Mouse (Mus musculus) right cerebral cortex, postnatal 4 days (tissue): Measurements from ENCODE around the gene Sgsm1.

Source experiments
- DNase-seq: peaks from one replicate; pipeline ENCODE4 v3.0.0-alpha.2; 2022

Gene Sgsm1

DNA sequence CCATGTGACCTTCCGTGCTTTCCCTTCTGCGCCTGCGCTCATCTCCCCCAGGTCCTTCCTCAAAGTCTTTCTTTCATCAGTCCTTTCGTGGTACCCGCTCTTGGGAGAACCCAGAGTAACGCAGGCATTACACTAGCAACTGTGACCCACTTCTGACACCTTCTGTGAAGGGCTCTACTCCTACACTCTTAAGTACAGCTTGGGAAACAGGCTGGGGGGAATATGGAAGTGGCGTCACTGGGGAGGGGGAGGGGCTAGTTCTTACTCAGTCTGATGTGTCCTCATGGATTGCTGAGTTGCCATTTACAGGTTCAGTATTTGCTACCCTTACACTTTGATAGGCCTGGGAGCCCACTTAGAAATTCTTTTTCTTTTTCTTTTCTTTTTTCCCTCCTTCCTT lies 29.0 kb downstream of the Sgsm1 start:
- DNase-seq: no peak

GRCm38 (mm10) chr5:113280138-113280856 lies 30.3 kb downstream of the Sgsm1 start:
- DNase-seq: no peak

DNA sequence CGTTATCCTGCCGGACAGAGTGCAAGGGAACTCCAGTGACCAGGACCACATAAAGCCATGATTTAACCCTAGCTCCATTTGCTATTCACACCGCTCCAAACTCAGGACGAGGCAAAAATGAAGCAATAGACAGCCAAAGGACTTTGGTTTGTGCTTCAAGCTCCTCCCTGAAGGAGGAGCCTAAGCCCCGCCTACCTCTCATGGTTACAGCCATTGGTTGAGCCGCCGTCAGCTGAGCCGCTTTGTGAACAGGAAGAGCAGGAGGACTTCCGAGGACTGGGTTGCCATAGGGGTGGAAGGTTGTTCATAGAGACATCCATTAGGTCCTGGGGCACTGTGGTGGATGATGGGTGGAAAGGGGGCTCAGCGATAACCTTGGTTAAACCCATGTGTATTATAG lies 34.7 kb downstream of the Sgsm1 start:
- DNase-seq: no peak

DNA sequence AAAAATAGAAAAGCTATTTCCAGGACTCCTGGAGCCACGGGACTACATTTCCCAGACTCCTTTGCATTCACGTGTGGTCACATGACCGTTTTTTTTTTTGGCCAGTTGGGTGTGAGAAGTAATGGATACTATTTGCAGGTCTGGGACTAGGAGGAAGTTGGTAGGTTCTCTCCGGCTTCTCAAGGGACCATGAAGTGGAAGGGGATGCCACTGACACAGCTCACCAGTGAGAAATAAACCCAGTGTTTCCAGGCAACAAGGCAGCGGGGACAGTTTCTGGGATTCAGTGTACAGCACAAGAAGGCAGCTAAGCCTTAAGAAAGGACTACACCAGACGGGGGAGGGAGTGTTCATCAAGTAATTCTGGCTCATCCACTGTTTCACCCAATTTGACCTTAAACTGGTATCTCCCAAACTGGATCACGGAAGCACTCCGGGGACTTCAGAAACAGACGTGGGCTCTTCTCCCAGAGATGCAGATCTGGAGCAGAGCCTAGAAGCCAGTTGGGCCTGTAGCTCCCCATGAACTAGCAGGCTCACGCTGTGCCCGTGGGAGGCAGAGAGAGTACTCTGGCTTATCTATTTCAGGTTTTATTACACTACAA lies 39.3 kb downstream of the Sgsm1 start:
- DNase-seq: no peak

DNA sequence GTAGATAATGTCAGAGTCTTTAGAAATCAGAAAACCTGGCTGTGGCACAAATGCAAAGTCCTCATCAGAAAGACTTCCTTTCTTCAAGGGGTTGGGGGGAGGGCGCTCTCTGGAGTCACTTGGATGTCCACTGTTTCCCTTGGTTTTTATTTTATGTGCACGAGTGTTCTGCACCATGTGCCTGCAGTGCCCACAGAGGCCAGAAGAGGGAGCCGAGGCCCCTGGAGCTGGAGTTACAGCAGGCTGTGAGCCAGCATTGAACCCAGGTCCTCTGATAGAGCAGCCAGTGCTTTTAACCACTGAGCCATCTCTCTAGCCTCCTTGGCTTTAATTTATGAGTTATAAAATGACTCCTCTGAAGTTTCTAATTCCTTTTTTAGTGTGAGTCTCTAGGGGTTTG lies 40.5 kb downstream of the Sgsm1 start:
- no peak for DNase-seq

DNA sequence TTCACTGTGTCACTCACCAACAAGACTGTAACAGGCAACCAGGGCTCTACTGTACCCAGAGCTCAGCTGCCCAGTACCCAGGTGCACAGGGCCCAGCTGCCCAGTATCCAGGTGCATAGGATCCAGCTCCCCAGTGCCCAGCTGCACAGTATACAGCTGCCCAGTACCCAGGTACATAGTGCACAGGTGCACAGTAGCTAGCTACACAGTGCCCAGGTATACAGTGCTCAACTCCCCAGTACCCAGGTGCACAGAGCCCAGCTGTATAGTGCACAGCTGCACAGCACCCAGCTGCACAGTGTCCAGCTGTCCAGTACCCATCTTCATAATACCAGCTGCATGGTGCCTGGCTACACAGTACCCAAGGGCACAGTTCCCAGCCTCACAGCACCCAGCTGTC lies 42.3 kb downstream of the Sgsm1 start:
- no peak for DNase-seq

- no peak for DNase-seq
Observed at GRCm38 (mm10) chr5:113265637-113266036, 44.9 kb downstream of the Sgsm1 start.

DNA sequence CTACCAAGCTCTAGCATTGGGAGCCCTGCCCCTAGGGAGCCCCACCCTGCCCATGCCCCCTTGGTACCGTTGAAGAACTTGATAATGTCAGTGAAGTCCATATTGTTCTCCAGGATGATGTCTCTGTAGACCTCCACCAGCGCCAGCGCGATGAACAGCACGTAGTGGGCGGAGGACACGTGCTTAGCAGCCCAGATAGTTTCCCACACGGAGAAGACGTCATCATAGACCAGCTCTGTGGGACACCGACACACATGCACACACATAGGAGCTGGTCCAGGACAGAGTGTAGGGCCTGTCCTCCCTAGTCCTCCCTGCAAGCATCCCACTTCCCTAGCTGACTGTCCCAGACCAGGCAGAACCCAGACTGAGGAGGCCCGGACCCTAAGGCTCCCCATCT lies 59.8 kb downstream of the Sgsm1 start:
- DNase-seq: no peak

GRCm38 (mm10) chr5:113249263-113249930 lies 61.2 kb downstream of the Sgsm1 start:
- no peak for DNase-seq

- no peak for DNase-seq
Observed at GRCm38 (mm10) chr5:113230196-113230595, 80.4 kb downstream of the Sgsm1 start.

DNA sequence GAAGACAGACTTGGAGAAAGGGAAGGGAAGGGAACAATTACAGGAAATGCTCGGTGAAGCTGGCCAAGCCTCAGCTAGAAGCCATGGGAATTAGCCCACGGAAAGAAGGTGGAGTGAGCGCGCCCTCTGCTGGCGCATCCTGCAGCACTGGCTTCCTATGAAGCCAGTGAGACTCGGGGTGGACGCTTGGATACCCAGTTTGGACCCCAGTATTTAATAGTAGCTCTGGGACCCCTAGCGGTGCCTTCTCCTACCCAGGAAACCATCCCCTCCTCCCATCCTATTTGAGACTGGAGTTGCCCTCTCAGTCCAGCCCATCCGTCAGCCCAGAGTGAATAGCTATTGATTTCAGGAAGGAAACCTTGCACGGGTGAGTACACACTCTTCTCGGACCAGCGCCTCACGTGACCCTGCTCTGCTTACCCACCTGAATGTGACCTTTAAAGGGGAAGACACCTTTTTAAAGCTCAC lies 83.9 kb downstream of the Sgsm1 start, which contains the start of gene Tmem211:
Gene Tmem211, plus strand, starts transcription at position 278 of the 471 bp plus-strand sequence.
- DNase-seq: peak; percentile 95

DNA sequence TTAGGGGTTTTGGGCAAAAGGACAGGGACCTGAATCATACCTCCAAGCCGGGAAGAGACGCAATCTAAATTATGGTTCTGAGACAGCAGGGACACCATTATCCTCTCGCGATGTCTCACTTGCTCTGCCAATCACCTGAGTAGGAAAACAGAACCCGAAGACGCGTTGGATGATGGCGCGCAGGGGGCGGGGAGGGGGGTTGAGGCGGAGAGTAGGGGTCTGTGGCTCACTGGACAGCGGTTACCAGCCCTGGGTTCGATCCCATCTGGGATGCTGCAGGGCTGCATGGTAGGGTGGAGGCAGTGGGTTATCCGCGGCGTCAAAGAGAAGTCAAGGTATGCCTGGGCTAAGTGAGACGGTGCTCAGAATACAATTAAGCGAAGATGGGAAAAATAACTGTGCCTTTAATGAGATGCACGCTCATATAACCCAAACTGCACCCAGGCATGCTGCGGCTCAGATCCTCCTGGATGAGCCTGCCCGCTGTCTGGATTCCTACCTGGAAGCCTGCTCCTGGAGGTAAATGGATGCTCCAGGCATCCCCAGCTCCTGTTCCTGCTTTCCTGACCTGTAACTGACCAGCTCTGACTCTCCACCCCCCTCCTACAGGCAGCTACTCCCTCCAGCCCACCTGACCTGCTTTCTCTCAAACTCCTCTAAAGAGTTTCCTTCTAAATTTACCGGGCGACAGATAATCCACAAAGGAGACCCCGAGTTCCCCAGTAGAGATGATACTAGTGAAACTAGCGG lies 84.7 kb downstream of the Sgsm1 start:
- no peak for DNase-seq

- DNase-seq: no peak
Observed at GRCm38 (mm10) chr5:113225271-113225670, 85.3 kb downstream of the Sgsm1 start.

GRCm38 (mm10) chr5:113223888-113224287 lies 86.7 kb downstream of the Sgsm1 start:
- no peak for DNase-seq

GRCm38 (mm10) chr5:113221147-113221865 lies 89.3 kb downstream of the Sgsm1 start, which contains the start of gene 2900026A02Rik:
Gene 2900026A02Rik (minus strand): TSS chr5:113221236.
- peak; percentile 87 for DNase-seq

DNA sequence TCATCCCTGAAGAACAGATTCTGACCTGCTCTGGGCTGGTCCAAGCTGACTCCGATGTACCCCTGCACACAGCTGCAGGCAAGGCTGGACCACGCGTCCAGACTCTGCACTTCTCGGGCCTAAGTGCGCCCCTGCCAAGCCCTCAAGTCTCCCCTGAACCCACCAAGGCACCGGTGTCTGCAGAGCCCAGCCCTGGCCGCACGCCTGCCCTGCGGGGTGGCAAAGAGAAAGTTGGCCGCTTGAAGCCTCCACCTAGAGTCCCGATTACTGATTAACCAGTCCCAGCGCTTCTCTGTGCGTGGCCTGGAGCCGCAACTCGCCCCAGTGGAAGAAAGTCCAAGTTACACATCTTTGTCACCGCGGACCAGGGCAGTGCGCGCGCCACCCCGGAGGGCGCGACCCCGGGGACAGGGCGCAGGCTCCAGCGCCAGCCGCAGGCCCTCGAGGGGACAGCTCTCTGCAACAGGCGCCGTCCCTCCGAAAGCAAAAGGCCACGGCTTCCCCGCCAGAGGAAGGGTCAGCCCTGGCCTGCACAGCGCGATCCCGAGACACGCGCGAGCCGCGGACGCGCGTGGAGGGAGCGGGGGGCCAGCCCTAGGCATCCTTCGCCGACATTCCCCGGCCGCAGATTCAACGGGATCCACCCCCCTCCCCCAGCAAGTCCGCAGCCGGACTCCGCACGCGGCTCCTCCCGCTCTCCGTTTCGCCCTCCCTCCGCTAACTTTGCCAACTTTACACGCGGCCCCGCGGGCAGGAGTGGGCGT lies 90.0 kb downstream of the Sgsm1 start:
- DNase-seq: no peak

- no peak for DNase-seq
Observed at GRCm38 (mm10) chr5:113219876-113220275, 90.7 kb downstream of the Sgsm1 start.

- DNase-seq: no peak
Observed at GRCm38 (mm10) chr5:113219450-113219849, 91.1 kb downstream of the Sgsm1 start.

DNA sequence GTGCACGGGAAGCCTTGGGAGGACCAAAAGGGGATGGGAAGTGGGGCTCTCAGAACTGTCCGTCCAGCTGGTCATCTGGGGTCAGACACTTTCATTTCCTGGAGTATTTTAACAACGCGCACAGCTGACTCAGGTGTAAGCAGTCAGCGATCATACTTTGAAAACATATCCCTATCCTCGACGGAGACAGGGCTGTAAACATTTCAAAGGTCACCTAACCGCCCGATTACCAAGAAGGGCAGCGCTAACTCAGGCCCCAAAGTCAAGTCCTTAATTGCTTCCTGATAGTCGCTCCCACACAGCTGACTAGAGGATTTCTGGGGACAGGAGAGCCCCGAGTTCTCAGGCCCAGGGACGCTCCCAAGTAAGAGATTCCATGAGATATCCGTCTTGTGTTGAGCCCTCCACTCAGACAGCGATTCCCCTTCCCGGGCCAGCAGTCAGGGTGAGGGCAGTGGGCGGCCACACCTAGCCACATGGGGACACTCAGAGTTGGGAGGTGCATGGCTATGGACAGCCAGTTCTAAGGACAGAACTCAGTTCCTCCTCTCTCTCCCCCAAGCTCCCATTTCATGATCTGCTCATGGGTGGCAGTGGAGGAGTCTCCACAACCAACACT lies 91.9 kb downstream of the Sgsm1 start:
- no peak for DNase-seq

GRCm38 (mm10) chr5:113217076-113217475 lies 93.5 kb downstream of the Sgsm1 start:
- DNase-seq: no peak

- no peak for DNase-seq
Observed at GRCm38 (mm10) chr5:113216328-113216960, 94.1 kb downstream of the Sgsm1 start.
